Mouse (Mus musculus): ENCODE measurements around the gene Ly6g6e. TPM values are rescaled to one million over a fixed set of nuclear protein-coding genes. Genes with fewer than 3 reads are reported as not detected.

Ly6g6e gene
- polyA plus RNA-seq, 1 experiment from 2014 or later, result 0.62 TPM

- peaks cover 47% of the 10 kb centered on the region for H3K36me3 ChIP-seq
- peak; percentile 53; the same call in 1 of the 2 replicates for ATAC-seq (ENCODE audit: extremely low read depth, insufficient number of reproducible peaks, low FRiP score, low TSS enrichment)
- H3K4me1 ChIP-seq, result peaks cover 41% of the 10 kb centered on the region
- WGBS, result under 1% methylated on average over 36 of the region's 36 CpGs
- no peaks in the 10 kb centered on the region for H3K9me3 ChIP-seq
- H3K27me3 ChIP-seq (replicated peaks), result no peaks in the 10 kb centered on the region
- peak within 1 kb of the TSS; percentile 89 for H3K27ac ChIP-seq (replicated peaks)
- H3K9ac ChIP-seq, result peak within 1 kb of the TSS; percentile 91
- H3K4me2 ChIP-seq, result peak within 1 kb of the TSS; percentile 85
- H3K4me3 ChIP-seq, result peak within 1 kb of the TSS; percentile 79
Observed at GRCm38 (mm10) chr17:35126206-35126611, 49.5 kb downstream of the Ly6g6e start, which contains the start of gene D17H6S53E. TSS of gene D17H6S53E (plus strand) at chr17:35126373.

- Histone ChIP-seq H3K27ac (replicated peaks) (peak overlapping the region; percentile 89), H3K9me3 (no peaks in the 10 kb centered on the region), H3K4me3 (peak overlapping the region; percentile 79), H3K4me2 (peak overlapping the region; percentile 85), H3K36me3 (peaks cover 47% of the 10 kb centered on the region), H3K9ac (peak overlapping the region; percentile 91), H3K27me3 (replicated peaks) (no peaks in the 10 kb centered on the region), H3K4me1 (peaks cover 38% of the 10 kb centered on the region)
- ATAC-seq (ENCODE audit: extremely low read depth, insufficient number of reproducible peaks, low FRiP score, low TSS enrichment), result no peak
- 65% methylated on average over 13 of the region's 13 CpGs for WGBS
Observed at GRCm38 (mm10) chr17:35127017-35127416, 50.3 kb downstream of the Ly6g6e start.

Other genes starting within 250 kb of the Ly6g6e start
- 17.4 and 18.3 TPM in 2 replicates for gene Stk19, start 240.0 kb upstream of the Ly6g6e start, polyA plus RNA-seq (2015; fragmentation: Nextera tagmentation; extraction: Ambion mirVana)
- 32.3 and 34.9 TPM in 2 replicates for gene Dxo, start 239.9 kb upstream of the Ly6g6e start, polyA plus RNA-seq (2015; fragmentation: Nextera tagmentation; extraction: Ambion mirVana)
- 27.3 and 30.6 TPM in 2 replicates for gene Skiv2l, start 226.7 kb upstream of the Ly6g6e start, polyA plus RNA-seq (2015; fragmentation: Nextera tagmentation; extraction: Ambion mirVana)
- gene Nelfe, start 226.5 kb upstream of the Ly6g6e start, polyA plus RNA-seq (2015; fragmentation: Nextera tagmentation; extraction: Ambion mirVana), result 68.5 and 70.9 TPM in 2 replicates
- gene Cfb, start 214.4 kb upstream of the Ly6g6e start, polyA plus RNA-seq (2015; fragmentation: Nextera tagmentation; extraction: Ambion mirVana), result 2.3 and 5.6 TPM in 2 replicates
- gene Zbtb12, start 197.4 kb upstream of the Ly6g6e start, polyA plus RNA-seq (2015; fragmentation: Nextera tagmentation; extraction: Ambion mirVana), result 1.5 and 2.0 TPM in 2 replicates
- not detected in 2 replicates for gene Gm20547, start 194.9 kb upstream of the Ly6g6e start, polyA plus RNA-seq (2015; fragmentation: Nextera tagmentation; extraction: Ambion mirVana)
- 0.84 and 1.9 TPM in 2 replicates for gene C2, start 178.6 kb upstream of the Ly6g6e start, polyA plus RNA-seq (2015; fragmentation: Nextera tagmentation; extraction: Ambion mirVana)
- 38.8 and 42.4 TPM in 2 replicates for gene Ehmt2, start 178.4 kb upstream of the Ly6g6e start, polyA plus RNA-seq (2015; fragmentation: Nextera tagmentation; extraction: Ambion mirVana)
- gene Slc44a4, start 162.4 kb upstream of the Ly6g6e start, polyA plus RNA-seq (2015; fragmentation: Nextera tagmentation; extraction: Ambion mirVana), result 0.15 TPM in 1 of 2 replicates, not detected in the other
- gene Neu1, start 145.6 kb upstream of the Ly6g6e start, polyA plus RNA-seq (2015; fragmentation: Nextera tagmentation; extraction: Ambion mirVana), result 18.1 and 19.2 TPM in 2 replicates
- gene Hspa1b, start 117.7 kb upstream of the Ly6g6e start, polyA plus RNA-seq (2015; fragmentation: Nextera tagmentation; extraction: Ambion mirVana), result 0.19 and 0.20 TPM in 2 replicates
- not detected in 2 replicates for gene Gm20481, start 107.0 kb upstream of the Ly6g6e start, polyA plus RNA-seq (2015; fragmentation: Nextera tagmentation; extraction: Ambion mirVana)
- gene Hspa1a, start 104.7 kb upstream of the Ly6g6e start, polyA plus RNA-seq (2015; fragmentation: Nextera tagmentation; extraction: Ambion mirVana), result 3.9 TPM in 2 replicates
- gene Hspa1l, start 104.2 kb upstream of the Ly6g6e start, polyA plus RNA-seq (2015; fragmentation: Nextera tagmentation; extraction: Ambion mirVana), result 2.1 and 2.2 TPM in 2 replicates
- 145 and 153 TPM in 2 replicates for gene Lsm2, start 95.0 kb upstream of the Ly6g6e start, polyA plus RNA-seq (2015; fragmentation: Nextera tagmentation; extraction: Ambion mirVana)
- 59.9 and 63.0 TPM in 2 replicates for gene Vars, start 75.9 kb upstream of the Ly6g6e start, polyA plus RNA-seq (2015; fragmentation: Nextera tagmentation; extraction: Ambion mirVana)
- gene Vwa7, start 60.3 kb upstream of the Ly6g6e start, polyA plus RNA-seq (2015; fragmentation: Nextera tagmentation; extraction: Ambion mirVana), result 0.45 and 0.52 TPM in 2 replicates
- 3.2 and 4.2 TPM in 2 replicates for gene Sapcd1, start 48.9 kb upstream of the Ly6g6e start, polyA plus RNA-seq (2015; fragmentation: Nextera tagmentation; extraction: Ambion mirVana)
- gene Msh5, start 30.2 kb upstream of the Ly6g6e start, polyA plus RNA-seq (2015; fragmentation: Nextera tagmentation; extraction: Ambion mirVana), result 4.0 and 4.1 TPM in 2 replicates
- 351 and 389 TPM in 2 replicates for gene Clic1, start 26.9 kb upstream of the Ly6g6e start, polyA plus RNA-seq (2015; fragmentation: Nextera tagmentation; extraction: Ambion mirVana)
- gene Ddah2, start 17.9 kb upstream of the Ly6g6e start, polyA plus RNA-seq (2015; fragmentation: Nextera tagmentation; extraction: Ambion mirVana), result 194 and 207 TPM in 2 replicates
- gene Ly6g6c, start 11.5 kb upstream of the Ly6g6e start, polyA plus RNA-seq (2015; fragmentation: Nextera tagmentation; extraction: Ambion mirVana), result not detected in 2 replicates
- gene Mpig6b, start 10.7 kb upstream of the Ly6g6e start, polyA plus RNA-seq (2015; fragmentation: Nextera tagmentation; extraction: Ambion mirVana), result 0.92 and 1.4 TPM in 2 replicates
- 1.7 and 1.9 TPM in 2 replicates for gene Ly6g6d, start 1.2 kb downstream of the Ly6g6e start, polyA plus RNA-seq (2015; fragmentation: Nextera tagmentation; extraction: Ambion mirVana)
- gene Ly6g6f, start 8.7 kb downstream of the Ly6g6e start, polyA plus RNA-seq (2015; fragmentation: Nextera tagmentation; extraction: Ambion mirVana), result 0.73 and 1.0 TPM in 2 replicates
- gene Abhd16a, start 12.4 kb downstream of the Ly6g6e start, polyA plus RNA-seq (2015; fragmentation: Nextera tagmentation; extraction: Ambion mirVana), result 67.0 and 69.5 TPM in 2 replicates
- not detected in 2 replicates for gene Ly6g5c, start 31.4 kb downstream of the Ly6g6e start, polyA plus RNA-seq (2015; fragmentation: Nextera tagmentation; extraction: Ambion mirVana)
- gene Ly6g5b, start 38.5 kb downstream of the Ly6g6e start, polyA plus RNA-seq (2015; fragmentation: Nextera tagmentation; extraction: Ambion mirVana), result 0.40 and 0.80 TPM in 2 replicates
- 10.7 and 14.1 TPM in 2 replicates for gene Gpank1, start 44.6 kb downstream of the Ly6g6e start, polyA plus RNA-seq (2015; fragmentation: Nextera tagmentation; extraction: Ambion mirVana)
- 215 and 231 TPM in 2 replicates for gene Csnk2b, start 45.2 kb downstream of the Ly6g6e start, polyA plus RNA-seq (2015; fragmentation: Nextera tagmentation; extraction: Ambion mirVana)
- gene D17H6S53E, start 49.5 kb downstream of the Ly6g6e start, polyA plus RNA-seq (2015; fragmentation: Nextera tagmentation; extraction: Ambion mirVana), result 8.7 and 9.7 TPM in 2 replicates
- 2.2 and 19.0 TPM in 2 replicates for gene Apom, start 55.1 kb downstream of the Ly6g6e start, polyA plus RNA-seq (2015; fragmentation: Nextera tagmentation; extraction: Ambion mirVana)
- 45.1 and 46.1 TPM in 2 replicates for gene Bag6, start 58.3 kb downstream of the Ly6g6e start, polyA plus RNA-seq (2015; fragmentation: Nextera tagmentation; extraction: Ambion mirVana)
- 124 and 130 TPM in 2 replicates for gene Prrc2a, start 88.0 kb downstream of the Ly6g6e start, polyA plus RNA-seq (2015; fragmentation: Nextera tagmentation; extraction: Ambion mirVana)
- 6.5 and 7.8 TPM in 2 replicates for gene Aif1, start 99.2 kb downstream of the Ly6g6e start, polyA plus RNA-seq (2015; fragmentation: Nextera tagmentation; extraction: Ambion mirVana)
- gene Lst1, start 111.5 kb downstream of the Ly6g6e start, polyA plus RNA-seq (2015; fragmentation: Nextera tagmentation; extraction: Ambion mirVana), result 8.6 and 9.9 TPM in 2 replicates
- 0.64 TPM in 1 of 2 replicates, not detected in the other for gene Ltb, start 117.5 kb downstream of the Ly6g6e start, polyA plus RNA-seq (2015; fragmentation: Nextera tagmentation; extraction: Ambion mirVana)
- gene Tnf, start 125.1 kb downstream of the Ly6g6e start, polyA plus RNA-seq (2015; fragmentation: Nextera tagmentation; extraction: Ambion mirVana), result 0.12 and 0.23 TPM in 2 replicates
- not detected in 2 replicates for gene Lta, start 128.4 kb downstream of the Ly6g6e start, polyA plus RNA-seq (2015; fragmentation: Nextera tagmentation; extraction: Ambion mirVana)
- gene Gm16181, start 143.9 kb downstream of the Ly6g6e start, polyA plus RNA-seq (2015; fragmentation: Nextera tagmentation; extraction: Ambion mirVana), result not detected in 2 replicates
- 10.6 and 10.7 TPM in 2 replicates for gene Atp6v1g2, start 156.8 kb downstream of the Ly6g6e start, polyA plus RNA-seq (2015; fragmentation: Nextera tagmentation; extraction: Ambion mirVana)
- 7.6 and 8.1 TPM in 2 replicates for gene Nfkbil1, start 158.9 kb downstream of the Ly6g6e start, polyA plus RNA-seq (2015; fragmentation: Nextera tagmentation; extraction: Ambion mirVana)
- gene Ddx39b, start 164.8 kb downstream of the Ly6g6e start, polyA plus RNA-seq (2015; fragmentation: Nextera tagmentation; extraction: Ambion mirVana), result 279 TPM in 2 replicates
- 43.4 and 48.6 TPM in 2 replicates for gene H2-D1, start 185.8 kb downstream of the Ly6g6e start, polyA plus RNA-seq (2015; fragmentation: Nextera tagmentation; extraction: Ambion mirVana)
- 0.19 and 0.29 TPM in 2 replicates for gene H2-Q1, start 243.5 kb downstream of the Ly6g6e start, polyA plus RNA-seq (2015; fragmentation: Nextera tagmentation; extraction: Ambion mirVana)